Mouse (Mus musculus) embryonic facial prominence, embryonic 14.5 days (tissue): Measurements from ENCODE around the gene Dchs2. TPM values are rescaled to one million over a fixed set of nuclear protein-coding genes. Genes with fewer than 3 reads are reported as not detected.

Source experiments
- ATAC-seq: fragments of 200-750 bp; cut with Nextera tagmentation; 2 replicates; pipeline ENCODE4 v1.8.0; 2017; ENCODE audit warnings: low read depth, moderate number of reproducible peaks, moderate TSS enrichment
- DNase-seq: peaks from one replicate; pipeline ENCODE4 v3.0.0-alpha.2; 2015; ENCODE audit warnings: low spot score
- H3K27ac ChIP-seq: fragments of 300-500 bp; sonication (generic); replicated peaks from 2 replicates; pipeline ENCODE4 v1.5.1; 2014; ENCODE audit warnings: low read depth, mild to moderate bottlenecking, low read length, moderate library complexity
- H3K27me3 ChIP-seq: fragments of 300-500 bp; sonication (generic); replicated peaks from 2 replicates; pipeline ENCODE4 v1.6.1; 2014; ENCODE audit warnings: low read length; ENCODE audit not compliant: control insufficient read depth, insufficient read depth
- H3K36me3 ChIP-seq: fragments of 300-500 bp; sonication (generic); 2 replicates; pipeline ENCODE4 v1.6.1; 2014; ENCODE audit warnings: low read length, mixed read lengths; ENCODE audit not compliant: control insufficient read depth, insufficient read depth
- H3K4me1 ChIP-seq: fragments of 300-500 bp; sonication (generic); 2 replicates; pipeline ENCODE4 v1.6.1; 2014; ENCODE audit warnings: antibody characterized with exemption, low read length; ENCODE audit not compliant: control insufficient read depth, insufficient read depth
- H3K4me2 ChIP-seq: fragments of 300-500 bp; sonication (generic); 2 replicates; pipeline ENCODE4 v1.6.1; 2014; ENCODE audit warnings: low read depth, mild to moderate bottlenecking, low read length, moderate library complexity, mixed read lengths
- H3K4me3 ChIP-seq: fragments of 300-500 bp; sonication (generic); 2 replicates; pipeline ENCODE4 v1.5.1; 2014; ENCODE audit warnings: low read depth, mild to moderate bottlenecking, low read length
- H3K9ac ChIP-seq: fragments of 300-500 bp; sonication (generic); 2 replicates; pipeline ENCODE4 v1.6.1; 2014; ENCODE audit warnings: low read depth, mild to moderate bottlenecking, low read length, moderate library complexity, mixed read lengths
- H3K9me3 ChIP-seq: fragments of 300-500 bp; sonication (generic); 2 replicates; pipeline ENCODE4 v1.6.1; 2016; ENCODE audit warnings: low read length; ENCODE audit not compliant: control insufficient read depth
- WGBS: fragments of 180-500 bp; shearing (Covaris S2); extraction: QIAGEN DNeasy Blood & Tissue Kit; methylation state at CpG from one replicate; pipeline ENCODE4 v1.1.7; 2014; 5-methylcytosine and 5-hydroxymethylcytosine counted together
- polyA plus RNA-seq: library from polyadenylated mRNA; unstranded; fragments of >200 nt; fragmentation: Nextera tagmentation; extraction: Ambion mirVana; gene quantifications from 2 replicates; pipeline ENCODE4 v1.2.1, GENCODE M21; 2014

The Dchs2 gene
- polyA plus RNA-seq, 1 experiment from 2014 or later, result 2.3 TPM

DNA sequence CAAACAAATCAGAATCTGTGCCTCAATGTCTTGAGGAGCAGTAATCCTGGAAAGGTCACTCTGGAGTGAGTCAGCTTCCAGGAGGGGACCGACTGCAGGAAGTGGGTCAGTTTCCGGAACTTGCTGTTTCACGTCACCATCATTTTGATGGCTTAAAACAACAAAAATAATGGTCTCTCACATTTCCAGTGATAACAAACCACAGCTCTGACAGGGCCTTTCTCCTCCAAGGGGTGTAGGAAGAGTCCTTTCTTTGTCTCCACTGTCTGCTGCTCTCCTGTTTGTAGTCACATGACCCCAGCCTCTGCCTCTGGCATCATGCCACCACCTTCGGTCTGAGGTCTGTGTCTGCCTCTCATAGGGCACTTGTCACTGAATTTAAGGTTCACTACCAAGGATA is 106.7 kb downstream of the Dchs2 start:
- 49% methylated on average over 4 of the region's 4 CpGs for WGBS
- no peak overlapping the region for H3K27ac ChIP-seq
- no peak for DNase-seq
- no peak for ATAC-seq
- no peak overlapping the region for H3K9ac ChIP-seq
- H3K9me3 ChIP-seq, result no peaks in the 10 kb centered on the region
- H3K4me2 ChIP-seq, result no peak overlapping the region
- no peaks in the 10 kb centered on the region for H3K27me3 ChIP-seq
- no peak overlapping the region for H3K4me3 ChIP-seq
- peaks cover 5% of the 10 kb centered on the region; the same call in 1 of the 2 replicates for H3K4me1 ChIP-seq
- no peaks in the 10 kb centered on the region for H3K36me3 ChIP-seq

DNA sequence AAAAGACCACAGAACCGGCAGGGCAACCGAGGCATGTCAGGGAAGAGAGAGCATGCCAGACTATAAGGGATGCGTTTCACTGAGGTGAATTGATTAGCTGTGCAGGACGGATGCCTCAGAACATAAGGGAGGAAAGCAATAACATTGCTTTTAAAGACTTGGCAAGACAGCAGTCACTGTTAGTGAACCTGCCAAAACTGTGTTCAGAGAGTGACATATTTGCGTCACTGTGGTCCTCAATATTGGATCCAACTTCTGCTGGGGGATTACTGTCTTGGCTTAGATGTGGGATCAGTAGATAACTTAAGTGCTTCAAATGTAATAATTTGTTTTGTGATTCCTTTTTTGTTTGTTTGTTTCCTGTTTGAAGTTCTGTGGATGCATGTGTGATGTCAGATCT is 107.3 kb downstream of the Dchs2 start:
- DNase-seq (no peak), ATAC-seq (no peak)
- no peaks in the 10 kb centered on the region for H3K36me3 ChIP-seq
- WGBS, result 77% methylated on average over 5 of the region's 5 CpGs
- no peaks in the 10 kb centered on the region for H3K27me3 ChIP-seq
- H3K9ac ChIP-seq, result no peak overlapping the region
- no peak overlapping the region for H3K4me3 ChIP-seq
- H3K9me3 ChIP-seq, result no peaks in the 10 kb centered on the region
- H3K4me1 ChIP-seq, result peaks cover 5% of the 10 kb centered on the region; the same call in 1 of the 2 replicates
- no peak overlapping the region for H3K4me2 ChIP-seq
- no peak overlapping the region for H3K27ac ChIP-seq

- ATAC-seq (no peak), DNase-seq (no peak)
- H3K27me3 ChIP-seq, result no peaks in the 10 kb centered on the region
- no peaks in the 10 kb centered on the region for H3K4me1 ChIP-seq
- H3K27ac ChIP-seq, result no peak overlapping the region
- H3K9ac ChIP-seq, result no peak overlapping the region
- no peak overlapping the region for H3K4me3 ChIP-seq
- H3K36me3 ChIP-seq, result no peaks in the 10 kb centered on the region
- H3K4me2 ChIP-seq, result no peak overlapping the region
- WGBS, result 57% methylated on average over 5 of the region's 5 CpGs
- H3K9me3 ChIP-seq, result no peaks in the 10 kb centered on the region
These were observed 118.8 kb downstream of the Dchs2 start for GRCm38 (mm10) chr3:83246536-83246935.

DNA sequence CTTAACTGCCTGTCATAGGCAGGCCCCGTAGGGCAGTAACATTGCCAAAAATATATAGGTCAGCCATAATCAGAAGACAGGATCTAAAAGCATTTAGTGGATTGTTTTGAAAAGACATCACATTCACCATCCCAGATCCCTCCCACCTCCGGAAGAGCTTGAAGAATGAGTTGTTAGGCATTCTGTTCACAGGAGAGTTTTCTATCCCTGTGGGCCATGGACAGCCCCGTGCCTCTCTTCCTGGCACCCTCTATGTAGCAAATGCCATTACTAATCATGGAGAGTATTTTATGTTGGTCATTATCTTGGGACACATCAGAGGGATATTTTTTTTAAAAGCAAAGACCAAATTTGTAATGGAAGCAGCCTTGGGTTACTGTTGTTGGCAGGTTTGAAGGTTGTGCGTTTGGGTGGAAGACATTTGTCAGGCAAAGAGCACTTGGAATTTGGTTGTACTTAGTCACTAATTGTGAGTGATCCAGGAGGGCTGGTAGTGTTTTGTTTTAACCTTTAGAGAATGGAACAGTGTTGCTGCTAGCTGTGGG is 122.3 kb downstream of the Dchs2 start:
- Histone ChIP-seq H3K4me1 (no peaks in the 10 kb centered on the region), H3K4me2 (no peak overlapping the region), H3K9ac (no peak overlapping the region), H3K9me3 (no peaks in the 10 kb centered on the region), H3K36me3 (no peaks in the 10 kb centered on the region), H3K4me3 (no peak overlapping the region), H3K27ac (no peak overlapping the region), H3K27me3 (no peaks in the 10 kb centered on the region)
- DNase-seq (no peak), ATAC-seq (no peak)
- WGBS, result 77% methylated on average over 4 of the region's 4 CpGs

DNA sequence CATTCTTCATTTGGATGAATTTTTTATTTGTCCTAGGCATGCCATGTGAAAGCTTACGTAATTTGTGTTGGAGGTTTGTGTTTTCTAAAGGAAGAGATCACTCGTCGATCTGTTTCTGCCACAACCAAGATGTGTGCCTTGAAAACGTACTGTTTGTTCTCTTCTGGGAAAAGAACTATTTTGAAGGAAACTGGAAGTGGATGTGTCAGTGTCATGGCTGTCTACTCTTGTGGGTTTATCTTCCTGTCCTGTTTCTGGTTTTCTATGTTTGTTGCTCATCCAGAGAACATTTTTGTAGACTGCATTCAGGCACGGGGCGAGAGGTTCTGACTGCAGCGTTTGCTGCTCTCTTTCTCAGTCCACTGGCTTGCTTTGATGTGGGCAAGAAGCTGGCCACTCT is 124.2 kb downstream of the Dchs2 start:
- Histone ChIP-seq H3K27me3 (no peaks in the 10 kb centered on the region), H3K9me3 (no peaks in the 10 kb centered on the region), H3K4me3 (no peak overlapping the region), H3K27ac (0 out of 2 replicates have a peak overlapping the region, but pooled peaks have one; percentile 15), H3K36me3 (no peaks in the 10 kb centered on the region), H3K4me1 (no peaks in the 10 kb centered on the region), H3K9ac (no peak overlapping the region), H3K4me2 (no peak overlapping the region)
- no peak for DNase-seq
- 65% methylated on average over 7 of the region's 7 CpGs for WGBS
- no peak for ATAC-seq

DNA sequence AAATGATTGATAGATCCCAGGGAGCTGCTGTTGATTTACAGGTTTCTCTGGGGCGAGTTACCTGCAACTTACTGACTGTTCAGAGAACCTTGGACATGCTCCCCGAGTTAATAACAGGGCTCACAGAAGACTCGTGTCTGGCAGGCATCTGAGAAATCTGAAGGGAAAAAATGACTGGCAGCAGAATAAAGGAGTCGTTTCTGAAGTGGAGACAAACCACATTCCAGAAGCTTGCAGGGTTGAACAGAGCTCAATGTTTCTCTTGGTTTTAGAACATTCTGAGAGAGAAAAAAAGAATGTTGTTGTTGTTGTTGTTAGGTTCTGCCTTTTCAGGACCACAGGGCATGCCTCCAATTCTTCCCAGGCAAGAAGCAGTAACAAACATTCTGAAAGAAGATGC is 131.7 kb downstream of the Dchs2 start:
- H3K9me3 ChIP-seq, result no peaks in the 10 kb centered on the region
- H3K27me3 ChIP-seq, result no peaks in the 10 kb centered on the region
- H3K4me1 ChIP-seq, result peaks cover 10% of the 10 kb centered on the region; the same call in 1 of the 2 replicates
- DNase-seq, result peak; percentile 52
- no peak for ATAC-seq
- no peak overlapping the region for H3K9ac ChIP-seq
- no peaks in the 10 kb centered on the region for H3K36me3 ChIP-seq
- WGBS, result 26% methylated on average over 4 of the region's 4 CpGs
- H3K4me3 ChIP-seq, result no peak overlapping the region
- no peak overlapping the region for H3K4me2 ChIP-seq
- H3K27ac ChIP-seq, result no peak overlapping the region

- no peaks in the 10 kb centered on the region for H3K36me3 ChIP-seq
- H3K4me1 ChIP-seq, result peaks cover 4% of the 10 kb centered on the region; the same call in 1 of the 2 replicates
- 84% methylated on average over 4 of the region's 4 CpGs for WGBS
- H3K27me3 ChIP-seq, result no peaks in the 10 kb centered on the region
- DNase-seq, result no peak
- H3K9ac ChIP-seq, result no peak overlapping the region
- no peak overlapping the region for H3K4me3 ChIP-seq
- ATAC-seq, result no peak
- H3K9me3 ChIP-seq, result no peaks in the 10 kb centered on the region
- H3K4me2 ChIP-seq, result no peak overlapping the region
- no peak overlapping the region for H3K27ac ChIP-seq
These were observed 138.3 kb downstream of the Dchs2 start for GRCm38 (mm10) chr3:83266009-83266408.

GRCm38 (mm10) chr3:83270228-83270627 is 142.5 kb downstream of the Dchs2 start:
- no peak overlapping the region for H3K9ac ChIP-seq
- no peak for ATAC-seq
- H3K36me3 ChIP-seq, result no peaks in the 10 kb centered on the region
- no peak overlapping the region for H3K4me2 ChIP-seq
- H3K9me3 ChIP-seq, result no peaks in the 10 kb centered on the region
- WGBS, result 75% methylated on average over 14 of the region's 14 CpGs
- H3K27ac ChIP-seq, result no peak overlapping the region
- no peak for DNase-seq
- H3K27me3 ChIP-seq, result no peaks in the 10 kb centered on the region
- no peaks in the 10 kb centered on the region for H3K4me1 ChIP-seq
- no peak overlapping the region for H3K4me3 ChIP-seq

DNA sequence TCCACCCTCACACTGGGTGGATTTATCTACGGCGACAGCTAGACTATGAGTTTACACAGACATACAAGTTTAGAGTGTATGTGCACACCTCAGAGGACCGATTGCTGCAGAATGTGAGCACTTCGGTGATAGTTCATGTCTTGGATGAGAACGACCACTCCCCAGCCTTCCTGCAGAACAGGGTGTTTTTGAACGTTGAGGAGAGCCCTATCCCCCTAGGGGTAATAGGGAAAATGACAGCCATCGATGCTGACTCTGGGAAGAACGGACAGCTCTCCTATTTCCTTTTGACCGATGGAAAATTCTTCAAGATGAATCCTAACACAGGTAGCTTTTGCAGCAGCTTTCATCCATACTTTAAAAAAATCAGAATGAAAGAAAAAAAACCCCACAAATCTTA is 143.2 kb downstream of the Dchs2 start:
- WGBS, result 62% methylated on average over 9 of the region's 9 CpGs
- ATAC-seq, result no peak
- no peak overlapping the region for H3K9ac ChIP-seq

More for the DNA sequence above, 143.2 kb downstream of the Dchs2 start:
- DNase-seq, result no peak
- no peak overlapping the region for H3K4me2 ChIP-seq
- H3K27ac ChIP-seq, result no peak overlapping the region
- H3K9me3 ChIP-seq, result no peaks in the 10 kb centered on the region
- H3K4me1 ChIP-seq, result no peaks in the 10 kb centered on the region
- no peaks in the 10 kb centered on the region for H3K36me3 ChIP-seq
- H3K4me3 ChIP-seq, result no peak overlapping the region
- no peaks in the 10 kb centered on the region for H3K27me3 ChIP-seq
